Mouse (Mus musculus): ENCODE results near the gene Rab11fip4.

Gene Rab11fip4

DNA sequence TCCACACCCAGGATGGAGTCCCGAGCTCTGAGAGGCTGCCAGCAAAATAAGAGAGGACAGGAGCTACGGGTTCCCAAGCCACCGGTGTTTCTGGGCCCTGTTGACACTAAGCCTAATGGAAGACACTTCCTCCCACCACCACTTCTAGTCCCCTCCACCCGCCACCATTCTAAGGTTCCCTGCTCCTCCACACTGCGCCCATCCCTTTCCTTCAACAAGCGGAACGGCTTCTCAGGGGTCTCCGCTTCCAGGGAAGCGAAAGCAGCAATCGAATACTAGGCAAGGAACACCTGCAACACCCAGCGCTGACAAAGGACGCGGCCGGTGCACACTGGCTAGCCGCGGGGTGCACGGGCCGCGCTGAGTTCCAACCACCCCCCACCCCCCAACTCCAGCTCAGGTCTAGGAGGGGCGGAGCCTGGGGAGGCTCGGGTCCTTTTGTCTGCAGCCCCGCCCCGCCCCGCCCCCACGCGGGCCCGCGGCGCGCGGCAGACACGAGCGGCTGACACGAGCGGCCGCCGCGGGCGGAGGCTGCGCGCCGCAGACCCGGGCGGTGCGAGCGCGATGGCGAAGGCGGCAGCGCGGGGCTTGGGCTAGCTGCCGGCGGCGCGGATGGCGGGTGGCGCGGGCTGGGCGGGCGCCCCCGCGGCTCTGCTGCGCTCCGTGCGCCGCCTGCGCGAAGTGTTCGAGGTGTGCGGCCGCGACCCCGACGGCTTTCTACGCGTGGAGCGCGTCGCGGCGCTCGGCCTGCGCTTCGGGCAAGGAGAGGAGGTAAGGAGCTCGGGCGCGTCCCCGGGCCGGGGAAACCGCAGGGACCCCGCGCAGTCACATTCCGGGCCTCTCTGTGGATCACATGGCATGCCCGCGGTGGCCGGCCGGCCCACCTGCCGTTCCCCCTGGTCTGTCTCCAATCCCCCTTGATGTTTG, at the start of gene Rab11fip4:
Rab11fip4 (plus strand) TSS at position 549 of the 927 bp plus-strand sequence.
- peak; percentile 42 for ATAC-seq (ENCODE audit: low TSS enrichment)

DNA sequence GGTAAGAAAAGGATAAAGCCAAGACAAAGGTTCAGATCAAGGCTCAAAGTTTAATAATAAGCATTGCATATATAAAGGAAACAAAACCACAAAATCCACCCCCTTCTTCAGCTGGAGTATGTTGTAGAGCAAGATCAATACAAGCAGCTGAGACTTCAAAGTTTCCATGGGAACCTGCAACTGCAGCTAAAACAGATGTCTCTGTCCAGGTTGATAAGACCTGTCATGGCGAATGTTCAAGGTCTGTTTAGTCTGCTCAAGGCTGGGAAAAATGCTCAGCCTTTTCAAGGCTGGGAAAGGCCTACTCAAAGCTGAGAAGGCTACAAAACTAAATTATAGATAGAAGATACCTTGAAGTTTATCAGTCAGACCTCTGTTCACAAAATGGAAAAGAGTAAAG, 38.4 kb upstream of the Rab11fip4 start:
- ATAC-seq (ENCODE audit: low TSS enrichment) = no peak

DNA sequence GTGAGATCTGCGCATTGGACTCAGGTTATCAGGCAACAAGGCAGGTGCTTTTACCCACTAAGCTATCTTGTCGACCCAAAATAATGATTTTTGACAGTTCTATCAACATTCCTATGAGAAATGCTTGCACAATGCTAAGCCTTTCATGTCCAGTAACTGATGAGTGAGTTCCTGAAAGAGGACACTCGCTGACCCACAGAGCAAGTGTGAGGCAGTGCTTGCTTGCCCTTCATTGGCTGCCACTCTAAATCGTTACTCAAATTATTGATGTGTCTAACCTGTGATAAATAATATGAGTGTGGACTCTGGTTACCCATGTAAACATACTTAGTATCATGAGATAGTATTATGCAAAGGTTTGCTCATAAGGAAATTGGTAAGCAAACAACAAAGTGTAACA, 30.5 kb upstream of the Rab11fip4 start:
- no peak for ATAC-seq (ENCODE audit: low TSS enrichment)

DNA sequence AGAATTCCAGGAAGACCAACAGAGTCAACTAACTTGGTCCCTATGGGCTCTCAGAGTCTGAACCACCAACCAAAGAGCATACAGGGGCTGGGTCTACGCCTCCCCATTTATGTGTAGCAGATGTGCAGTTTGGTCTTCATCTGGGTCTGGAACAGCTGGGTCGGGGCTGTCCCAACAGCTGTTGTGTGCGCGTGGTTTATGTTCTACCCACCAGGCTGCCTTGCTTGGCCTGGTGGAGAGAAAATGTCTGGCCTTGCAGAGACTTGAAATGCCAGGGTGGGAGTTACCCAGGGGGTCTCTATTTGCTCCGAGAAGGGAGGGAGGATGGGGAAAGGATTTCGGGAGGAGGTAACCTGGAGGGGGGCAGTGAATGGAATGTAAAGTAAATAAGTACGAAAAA, 27.5 kb upstream of the Rab11fip4 start:
- no peak for ATAC-seq (ENCODE audit: low TSS enrichment)

DNA sequence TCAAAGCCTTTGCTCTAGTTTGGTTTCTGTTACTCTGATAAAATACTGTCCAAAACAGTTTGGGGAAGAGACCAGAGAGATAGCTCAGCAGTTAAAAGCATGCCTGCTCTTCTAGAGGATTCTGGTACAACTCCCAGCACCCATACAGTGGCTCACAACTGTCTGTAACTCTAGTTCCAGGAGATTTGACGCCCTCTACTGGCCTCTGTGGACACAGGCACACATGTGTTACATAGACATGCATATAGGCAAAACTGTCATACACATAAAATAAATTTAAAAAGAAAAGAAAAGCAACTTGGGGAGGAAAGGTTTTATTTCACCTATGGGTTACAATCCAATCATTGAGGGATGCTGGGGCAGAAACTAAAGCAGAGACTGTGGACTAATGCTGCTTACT, 24.1 kb upstream of the Rab11fip4 start:
- ATAC-seq (ENCODE audit: low TSS enrichment) = no peak

DNA sequence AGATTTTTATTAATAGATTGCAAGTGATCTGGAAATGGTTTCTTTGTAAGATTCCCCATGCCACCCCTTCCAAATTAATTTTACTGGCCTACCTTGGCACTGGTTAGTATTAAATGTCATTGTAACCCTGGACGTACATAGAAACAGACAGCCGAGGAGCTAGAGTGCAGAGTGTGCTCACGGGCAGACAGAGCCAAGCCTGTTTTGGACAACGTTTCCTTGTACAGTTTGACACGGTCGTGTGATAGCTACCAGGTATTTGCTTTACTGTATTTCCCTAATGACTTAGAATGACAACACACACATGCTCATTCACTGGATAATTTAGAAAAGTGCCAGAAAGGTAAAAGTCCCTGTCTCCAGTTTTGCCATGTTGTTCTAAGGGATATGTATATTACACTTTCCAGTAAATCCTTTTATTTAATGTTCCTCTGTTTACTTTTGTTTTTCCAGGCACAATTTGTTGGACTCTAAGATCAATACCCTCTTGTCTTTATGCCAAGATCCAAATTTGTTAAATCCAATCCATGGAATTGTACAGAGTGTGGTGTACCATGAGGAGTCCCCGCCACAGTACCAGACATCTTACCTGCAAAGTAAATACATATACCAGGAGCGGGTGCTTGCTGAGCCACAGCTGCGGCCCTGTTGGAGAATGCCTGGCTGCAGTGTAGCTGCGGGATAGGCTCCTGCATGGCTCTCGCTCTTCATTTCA, 22.7 kb upstream of the Rab11fip4 start:
- ATAC-seq (ENCODE audit: low TSS enrichment) = no peak

DNA sequence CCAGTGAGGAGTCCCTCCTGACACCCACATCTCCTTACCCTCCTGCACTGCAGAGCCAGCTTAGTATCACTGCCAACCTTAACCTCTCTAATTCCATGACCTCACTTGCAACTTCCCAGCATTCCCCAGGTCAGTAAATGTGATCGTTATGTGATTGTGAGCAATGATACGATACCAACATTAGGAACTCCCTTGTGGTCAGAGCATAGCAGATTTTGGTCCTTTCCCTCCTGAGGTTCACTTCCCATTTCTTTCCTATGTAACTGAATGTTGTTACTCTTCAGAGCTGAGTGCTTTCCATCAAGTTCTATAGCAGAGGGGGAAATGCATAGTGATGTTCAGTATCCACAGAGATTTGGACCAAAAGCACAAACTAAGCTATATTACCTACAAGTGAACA, 20.7 kb upstream of the Rab11fip4 start:
- no peak for ATAC-seq (ENCODE audit: low TSS enrichment)

DNA sequence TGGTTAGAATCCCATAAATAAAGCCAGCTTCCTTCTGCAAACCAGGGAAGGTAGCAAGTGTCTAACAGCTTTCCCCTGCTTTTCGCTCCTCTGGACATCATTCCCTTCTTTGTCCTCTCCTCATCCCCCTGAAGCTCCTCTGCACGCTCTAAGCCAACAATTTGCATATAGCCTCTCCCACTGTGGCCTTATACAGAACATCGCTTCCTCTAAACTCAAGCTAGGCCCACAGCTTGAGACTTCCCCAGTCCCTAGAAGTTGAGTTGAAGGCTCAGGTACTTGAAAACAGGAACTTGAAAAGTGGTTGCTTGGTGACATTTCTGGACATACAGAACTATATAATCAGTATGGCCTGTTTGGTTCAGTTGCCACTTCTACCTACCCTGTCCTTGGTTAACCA, 17.2 kb upstream of the Rab11fip4 start:
- no peak for ATAC-seq (ENCODE audit: low TSS enrichment)

DNA sequence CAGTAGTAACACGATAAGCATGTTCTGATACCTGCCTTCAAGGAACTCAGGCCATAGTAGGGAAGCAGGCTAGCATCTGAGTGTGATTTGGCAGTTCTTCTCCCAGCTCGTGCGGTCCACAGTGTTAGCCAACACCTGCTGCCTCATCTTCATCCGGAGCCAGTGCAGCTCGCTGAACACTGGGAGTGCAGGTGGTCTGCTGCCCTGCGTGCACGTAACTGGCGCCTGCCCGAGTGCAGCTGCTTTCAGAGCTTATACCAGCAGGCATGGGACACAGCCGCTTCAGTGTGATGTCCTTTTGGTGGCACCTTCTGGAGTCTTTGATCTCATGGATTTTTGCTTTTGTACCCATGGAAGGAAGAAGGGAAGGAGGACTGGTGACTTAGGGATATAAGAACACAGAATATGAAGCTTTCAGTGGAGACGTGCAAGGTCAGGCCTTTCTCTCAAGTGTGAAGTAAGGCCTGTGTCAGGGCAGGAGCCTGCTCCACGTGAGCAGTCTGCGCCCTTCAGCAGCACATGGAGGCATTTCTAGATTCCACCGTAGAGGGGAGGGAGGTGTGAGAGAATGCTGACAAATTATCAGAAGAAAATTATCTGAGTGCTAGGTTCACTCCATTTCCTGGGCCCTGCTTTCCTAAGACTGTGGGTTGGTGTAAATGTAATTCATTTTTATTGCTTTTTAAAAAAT, 15.5 kb upstream of the Rab11fip4 start:
- ATAC-seq (ENCODE audit: low TSS enrichment) = no peak

DNA sequence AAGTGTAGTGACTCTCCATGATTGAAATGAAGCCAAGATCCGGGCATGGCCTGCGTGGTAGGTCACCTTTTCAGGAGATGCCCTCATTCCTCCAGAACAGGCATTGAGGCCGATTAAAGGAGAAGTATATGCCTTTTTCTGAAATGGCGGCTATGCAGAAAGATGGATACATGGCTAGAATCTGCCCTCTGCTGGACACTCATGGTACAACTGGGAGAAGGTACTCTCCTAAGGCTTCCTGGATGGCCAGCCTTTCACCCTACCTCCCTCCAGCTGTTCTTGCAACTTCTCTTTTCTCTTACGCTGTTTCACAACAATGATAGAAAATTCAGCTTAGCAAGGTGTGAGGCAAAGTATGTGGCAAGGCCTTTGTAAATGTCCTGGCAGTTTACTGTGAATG, 13.3 kb upstream of the Rab11fip4 start:
- peak; percentile 66 for ATAC-seq (ENCODE audit: low TSS enrichment)

DNA sequence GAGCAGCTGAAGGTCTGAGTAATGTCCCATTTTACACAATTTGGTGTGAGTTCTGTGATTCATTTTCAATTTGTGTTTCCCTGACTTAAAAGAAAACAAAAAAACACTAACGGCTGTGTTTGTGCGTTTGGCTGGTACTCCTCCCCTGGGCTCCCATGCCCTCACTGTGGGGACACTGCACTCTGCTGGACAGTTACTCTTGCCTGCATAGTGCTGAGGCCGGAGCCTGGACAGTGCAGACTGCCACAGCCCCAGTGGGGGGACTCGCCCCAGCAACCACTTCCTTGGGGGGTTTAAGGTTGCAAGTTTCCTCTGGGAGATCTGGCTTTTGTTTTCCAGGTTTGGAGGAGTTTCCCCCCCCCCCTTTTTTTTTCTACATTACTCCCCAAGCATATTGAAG, 10.4 kb upstream of the Rab11fip4 start:
- ATAC-seq (ENCODE audit: low TSS enrichment) = no peak

DNA sequence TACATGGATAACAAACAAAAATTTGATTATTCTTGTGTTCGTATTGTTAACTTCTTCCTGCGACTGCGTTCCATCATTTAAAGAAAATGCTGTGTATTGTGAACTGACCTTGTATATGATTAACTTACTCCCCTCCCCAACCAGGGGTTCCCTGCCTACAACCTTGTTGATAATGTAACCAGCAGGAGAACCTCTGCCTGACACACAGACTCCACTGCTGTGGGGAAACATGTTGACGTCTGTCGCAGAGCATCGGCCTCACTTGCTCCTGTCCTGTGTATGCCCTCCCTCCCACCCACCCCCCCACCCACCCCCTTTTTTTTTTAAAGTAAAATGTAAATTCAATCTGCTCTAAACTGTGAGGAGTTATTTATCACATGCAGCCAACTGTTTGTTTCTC, 9.8 kb upstream of the Rab11fip4 start:
- ATAC-seq (ENCODE audit: low TSS enrichment) = no peak

DNA sequence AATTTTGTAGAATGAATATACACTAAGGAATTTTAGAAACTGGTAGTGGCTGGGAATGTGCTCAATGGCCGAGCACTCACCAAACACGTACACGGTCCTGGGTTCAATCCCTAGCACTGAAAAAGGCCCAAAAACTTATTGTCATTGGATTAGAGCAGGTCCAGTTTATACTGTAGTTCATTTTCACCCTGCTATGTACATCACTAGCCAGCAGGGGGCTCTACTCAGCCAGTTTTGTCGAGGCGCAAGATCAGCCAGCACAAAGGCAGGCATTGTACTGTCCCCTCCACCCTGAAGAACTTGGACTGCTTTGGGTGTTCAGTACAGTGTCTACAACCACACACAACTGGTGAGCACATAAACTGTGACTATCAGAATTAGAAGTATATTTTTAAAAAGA, 6.8 kb upstream of the Rab11fip4 start:
- peak; percentile 79 for ATAC-seq (ENCODE audit: low TSS enrichment)

DNA sequence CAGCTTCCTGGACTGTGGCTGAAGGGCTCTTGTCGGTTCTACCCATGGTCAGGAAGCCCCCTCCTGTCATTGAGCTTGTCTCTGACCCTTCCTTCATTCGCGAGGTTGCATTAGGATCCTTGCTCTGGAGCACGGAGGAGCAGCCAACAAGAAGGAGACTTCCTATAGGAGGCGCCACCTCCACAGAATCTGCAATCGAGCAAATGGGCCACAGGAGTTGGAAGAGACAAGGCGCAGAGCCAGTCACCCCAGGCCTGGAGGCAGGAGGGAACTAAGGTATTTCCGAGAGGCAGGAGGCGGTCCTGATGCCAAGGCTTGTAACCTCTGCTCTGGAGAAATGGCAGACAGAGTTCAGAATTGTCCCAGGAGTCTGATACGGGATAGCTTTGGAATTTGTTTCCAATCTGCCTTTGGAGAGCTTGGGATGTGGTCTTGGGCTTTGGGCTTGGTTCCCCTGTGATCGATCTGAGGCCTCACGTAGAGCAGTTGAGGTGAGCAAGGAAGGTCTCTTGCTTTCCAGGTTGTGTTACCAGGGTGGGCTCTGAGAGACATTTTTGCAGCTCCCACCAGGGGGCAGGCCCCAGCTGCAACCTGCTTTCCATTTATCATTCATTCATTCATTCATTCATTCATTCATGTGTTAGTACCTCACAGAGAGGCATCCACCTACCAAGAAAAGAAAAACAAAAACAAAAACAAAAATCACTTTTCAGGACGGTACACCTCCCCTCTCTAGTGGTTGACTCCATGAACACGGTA, 1.5 kb upstream of the Rab11fip4 start:
- no peak for ATAC-seq (ENCODE audit: low TSS enrichment)

DNA sequence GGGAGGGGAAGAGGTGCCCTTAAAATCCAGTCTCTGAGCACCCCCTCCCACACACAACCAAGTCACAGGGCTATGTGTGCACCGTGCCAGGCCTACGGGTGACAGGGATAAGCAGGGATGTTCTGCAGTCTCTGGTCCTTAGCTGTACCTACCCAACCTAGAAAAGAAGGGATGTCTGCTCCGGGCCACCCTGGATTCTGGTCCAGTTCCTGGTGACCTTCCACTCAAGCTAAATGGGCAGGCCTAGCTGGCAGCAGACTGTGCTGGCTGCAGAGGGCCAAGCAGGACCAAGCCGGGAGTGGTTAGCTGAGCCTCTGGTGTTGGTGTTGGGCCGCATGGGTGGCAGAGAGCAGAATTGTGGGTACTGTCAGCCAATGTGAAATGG, 571 bp downstream of the Rab11fip4 start:
- peak; percentile 41 for ATAC-seq (ENCODE audit: low TSS enrichment)

DNA sequence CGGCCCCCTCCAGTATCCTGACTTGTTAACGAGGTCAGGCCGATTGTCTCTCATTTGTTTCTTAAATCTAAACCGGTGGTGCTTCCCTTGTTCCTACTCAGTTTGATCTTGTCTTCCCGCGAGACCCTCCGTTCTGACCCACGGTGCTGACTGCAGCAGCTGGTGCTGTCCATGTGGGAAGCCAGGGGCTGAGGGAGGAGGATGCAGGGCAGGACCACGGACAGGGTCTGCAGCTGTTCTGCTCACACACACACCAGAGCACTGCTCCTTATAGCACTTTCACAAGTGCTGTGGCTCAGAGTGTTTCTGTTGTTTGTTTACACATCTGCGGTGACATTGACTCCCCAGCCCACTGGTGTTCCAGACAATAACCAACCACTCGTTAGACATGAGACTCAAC, 2.5 kb downstream of the Rab11fip4 start:
- no peak for ATAC-seq (ENCODE audit: low TSS enrichment)

DNA sequence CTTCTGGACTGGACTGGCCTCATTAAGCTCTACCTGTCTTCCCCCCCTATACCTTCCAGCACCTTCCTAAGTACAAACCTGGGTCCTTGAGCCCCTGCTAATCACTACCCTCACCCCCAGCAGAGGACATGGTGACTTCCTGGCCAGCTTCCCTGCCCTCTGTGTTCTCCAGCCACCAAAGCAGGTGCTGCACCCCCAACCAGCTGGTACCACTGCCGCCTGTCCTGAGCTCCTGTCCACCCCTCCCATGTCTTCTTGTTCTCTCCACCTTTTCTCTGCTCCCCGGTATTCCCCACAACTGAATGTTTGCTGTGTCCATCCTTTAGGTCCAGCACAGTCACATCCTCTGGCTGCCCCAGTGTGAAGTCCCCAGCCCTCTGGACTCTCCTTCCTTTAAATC, 19.4 kb downstream of the Rab11fip4 start:
- no peak for ATAC-seq (ENCODE audit: low TSS enrichment)

DNA sequence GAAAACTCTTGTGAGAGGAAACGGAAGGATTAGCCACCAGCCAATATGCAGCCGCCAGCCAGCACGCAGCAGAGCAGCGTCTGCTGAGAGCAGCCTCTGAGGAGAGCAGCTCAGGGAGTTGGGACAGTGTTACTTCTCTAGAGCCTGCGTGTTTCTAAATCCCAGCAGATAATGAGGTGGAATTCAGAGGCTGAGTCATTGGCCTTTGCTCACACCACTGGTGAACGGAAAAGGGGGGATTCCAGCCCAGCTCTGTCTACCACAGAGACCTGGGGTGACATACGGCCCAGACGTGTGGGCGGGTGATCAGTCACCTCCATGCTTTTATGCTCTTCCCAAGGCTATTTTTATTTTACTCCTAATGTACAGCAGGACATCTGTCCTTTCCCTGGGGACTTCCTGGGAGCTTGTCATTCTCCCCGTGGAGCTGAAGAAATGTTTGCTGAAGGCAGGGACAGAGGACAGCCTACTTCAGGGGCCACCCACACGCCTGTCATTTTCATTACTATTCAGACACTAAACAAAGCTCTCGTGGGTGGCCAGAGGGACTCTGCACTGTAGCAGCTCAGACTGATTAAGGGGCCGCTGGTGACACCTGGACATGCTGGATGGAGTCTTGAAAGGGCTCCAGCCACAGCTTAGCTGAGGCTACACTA, 20.1 kb downstream of the Rab11fip4 start:
- ATAC-seq (ENCODE audit: low TSS enrichment) = peak; percentile 78

DNA sequence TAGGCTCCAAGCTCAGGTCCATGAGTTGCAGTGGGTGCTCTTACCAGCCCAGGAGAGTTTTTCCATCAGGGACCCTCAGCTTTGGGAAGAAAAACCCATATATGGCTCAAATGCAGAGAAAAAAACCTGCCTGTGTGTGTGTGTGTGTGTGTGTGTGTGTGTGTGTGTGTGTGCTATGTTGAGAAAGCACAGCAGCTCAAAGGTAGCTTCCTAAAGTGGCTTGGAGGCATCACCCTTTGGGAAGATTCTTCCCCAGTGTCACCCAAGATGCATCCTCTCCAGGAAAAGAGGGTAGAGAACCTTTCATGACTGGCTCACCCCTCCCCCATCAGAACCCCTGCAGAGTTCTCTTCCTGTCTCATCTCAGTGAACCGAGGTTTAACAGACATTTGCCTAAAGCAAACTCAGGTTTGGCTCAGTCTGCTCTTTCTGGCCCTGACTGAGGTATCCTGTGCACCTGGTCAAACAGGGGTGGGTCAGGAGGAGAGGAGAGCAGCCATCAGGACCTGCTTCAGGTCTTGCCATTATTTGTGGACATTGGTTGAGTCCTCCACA, 21.1 kb downstream of the Rab11fip4 start:
- ATAC-seq (ENCODE audit: low TSS enrichment) = no peak

DNA sequence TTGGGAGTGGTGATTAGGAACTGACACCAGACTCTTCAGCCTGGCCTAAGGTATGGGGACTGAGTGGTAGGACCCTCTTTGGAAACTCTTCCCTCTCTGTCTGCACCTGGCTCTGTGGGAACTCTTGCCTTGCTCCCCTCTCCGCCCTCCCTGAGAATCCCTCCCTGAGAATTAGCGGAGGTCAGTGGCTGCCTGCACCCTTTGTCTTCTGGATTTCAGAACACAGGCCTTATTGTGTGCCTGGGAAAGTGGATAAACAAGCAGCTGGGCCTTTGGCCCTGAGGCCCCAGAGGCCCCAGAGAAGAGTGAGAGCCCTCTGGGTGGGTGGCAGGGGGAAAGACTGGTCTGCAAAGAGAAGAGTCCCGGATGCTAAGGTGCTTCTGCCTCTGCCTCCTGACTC, 22.1 kb downstream of the Rab11fip4 start:
- no peak for ATAC-seq (ENCODE audit: low TSS enrichment)

DNA sequence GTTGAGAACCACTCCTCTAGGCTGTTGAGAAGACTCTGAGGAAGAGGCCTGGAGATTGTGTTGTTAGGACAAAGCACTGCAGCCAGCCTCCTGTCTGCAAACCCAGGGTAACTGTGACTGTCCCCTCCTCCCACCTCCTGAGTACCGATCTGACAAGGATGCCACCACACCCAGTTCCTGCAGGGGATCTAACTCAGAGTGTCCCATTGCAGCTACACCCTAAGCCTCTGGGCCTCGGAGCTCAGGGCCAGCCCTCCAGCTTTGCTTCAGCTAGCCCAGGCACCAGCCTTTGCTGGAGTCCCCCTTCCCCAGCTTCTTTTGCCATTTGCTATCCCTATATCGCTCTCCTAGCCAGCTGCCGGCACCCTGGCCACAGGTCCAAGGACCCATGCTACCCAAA, 22.7 kb downstream of the Rab11fip4 start:
- no peak for ATAC-seq (ENCODE audit: low TSS enrichment)
